Mouse (Mus musculus) bone marrow, adult 2 months (tissue): ENCODE measurements around the gene Aqp1.
A peak's percentile ranks its signal among the peaks of the same experiment; 100 is the strongest.

Experiments used
- CTCF ChIP-seq: fragments of 200-500 bp; IDR thresholded peaks from 2 replicates; pipeline ENCODE4 v1.5.1; 2011; ENCODE audit warnings: low read length, control low read depth; ENCODE audit not compliant: control insufficient read depth, insufficient read depth
- POLR2A ChIP-seq: fragments of 200-500 bp; IDR thresholded peaks from 2 replicates; pipeline ENCODE4 v1.6.1; 2011; ENCODE audit warnings: low read depth, mild to moderate bottlenecking, control low read depth, low read length, borderline replicate concordance; ENCODE audit not compliant: control insufficient read depth

- TF ChIP-seq CTCF = peak; percentile 62
- no peak for TF ChIP-seq POLR2A
Measured at GRCm38 (mm10) chr6:55379641-55380335, 43.6 kb downstream of the Aqp1 start.
